Mouse (Mus musculus) heart, adult 2 months (tissue): ENCODE data around the gene Abi1. TPM values are rescaled to one million over a fixed set of nuclear protein-coding genes. Genes with fewer than 3 reads are reported as not detected.
A peak's percentile ranks its signal among the peaks of the same experiment; 100 is the strongest.

Source experiments
- DNase-seq, 2 experiments: peaks; one replicate each; pipeline ENCODE4 v3.0.0; 2021
- H3K27ac ChIP-seq: fragments of 200-600 bp; 2 replicates; pipeline ENCODE4 v1.8.1; 2022
- H3K27me3 ChIP-seq: fragments of 200-500 bp; 2 replicates; pipeline ENCODE4 v1.6.1; 2012; ENCODE audit warnings: mild to moderate bottlenecking, low read length, inconsistent platforms, mixed read lengths; ENCODE audit not compliant: control insufficient read depth, insufficient read depth
- H3K36me3 ChIP-seq: fragments of 200-500 bp; 2 replicates; pipeline ENCODE4 v1.6.1; 2012; ENCODE audit warnings: low read length, inconsistent platforms; ENCODE audit not compliant: control insufficient read depth, insufficient read depth
- H3K4me1 ChIP-seq: fragments of 200-500 bp; 2 replicates; pipeline ENCODE4 v1.6.1; 2011; ENCODE audit warnings: low read length; ENCODE audit not compliant: control insufficient read depth, insufficient read depth
- H3K4me3 ChIP-seq: fragments of 200-600 bp; 2 replicates; pipeline ENCODE4 v1.8.1; 2022
- H3K79me2 ChIP-seq: fragments of 200-500 bp; replicated peaks from 2 replicates; pipeline ENCODE4 v1.6.1; 2012; ENCODE audit warnings: mild to moderate bottlenecking, inconsistent platforms, low read length, moderate library complexity, mixed read lengths; ENCODE audit not compliant: control insufficient read depth, insufficient read depth
- H3K9ac ChIP-seq: fragments of 200-500 bp; 2 replicates; pipeline ENCODE4 v1.6.1; 2012; ENCODE audit warnings: low read depth, mild to moderate bottlenecking, control low read depth, inconsistent platforms, low read length, mixed read lengths
- CTCF ChIP-seq: fragments of 200-600 bp; IDR thresholded peaks from 2 replicates; pipeline ENCODE4 v1.8.1; 2022; ENCODE audit warnings: antibody characterized with exemption, mild to moderate bottlenecking, moderate library complexity
- EP300 ChIP-seq: fragments of 200-500 bp; IDR thresholded peaks from 2 replicates; pipeline ENCODE4 v1.6.1; 2011; ENCODE audit warnings: low read depth, low read length, control low read depth; ENCODE audit not compliant: insufficient read depth
- POLR2A ChIP-seq: fragments of 200-500 bp; IDR thresholded peaks from 2 replicates; pipeline ENCODE4 v1.6.1; 2011; ENCODE audit warnings: mild to moderate bottlenecking, low read depth, low read length, control low read depth; ENCODE audit not compliant: insufficient read depth
- WGBS: fragments of 180-500 bp; shearing (Covaris S2); methylation state at CpG from one replicate; pipeline ENCODE4 v1.1.7; 2018; 5-methylcytosine and 5-hydroxymethylcytosine counted together
- intact Hi-C: fragments of 180-260 bp; cut with DNase I; formaldehyde crosslinking; loops from one replicate; pipeline ENCODE4 v1.15.1; 2025
- polyA plus RNA-seq: library from polyadenylated mRNA; depleted of rRNA; stranded (reverse); fragments of >200 nt; gene quantifications from 2 replicates; pipeline ENCODE4 v1.2.3, GENCODE M21; 2012
- total RNA-seq, 2 experiments: library from RNA; stranded (reverse); gene quantifications; 2 replicates each; pipeline ENCODE4 v1.2.3; 2021

Abi1 gene
- total and polyA plus RNA-seq, 3 experiments, result 20.9 to 32.6 (median 23.5) TPM

GRCm38 (mm10) chr2:23071406-23071805, 31.4 kb upstream of the Abi1 start:
- Histone ChIP-seq H3K9ac (no peak overlapping the region), H3K79me2 (no peaks in the 10 kb centered on the region), H3K4me1 (no peaks in the 10 kb centered on the region), H3K27me3 (no peaks in the 10 kb centered on the region), H3K4me3 (no peak overlapping the region), H3K27ac (no peak overlapping the region), H3K36me3 (peaks cover 5% of the 10 kb centered on the region)
- TF ChIP-seq EP300 (no peak), POLR2A (no peak), CTCF (no peak)
- DNase-seq, result no peak
- 85% methylated on average over 1 of the region's 1 CpGs for WGBS
- intact Hi-C loops, result no loop called here

GRCm38 (mm10) chr2:23070491-23070890, 30.4 kb upstream of the Abi1 start:
- Histone ChIP-seq H3K4me3 (no peak overlapping the region), H3K36me3 (peaks cover 5% of the 10 kb centered on the region), H3K79me2 (no peaks in the 10 kb centered on the region), H3K4me1 (no peaks in the 10 kb centered on the region), H3K9ac (no peak overlapping the region), H3K27ac (no peak overlapping the region), H3K27me3 (no peaks in the 10 kb centered on the region)
- TF ChIP-seq CTCF, result no peak
- TF ChIP-seq POLR2A, result no peak
- no peak for TF ChIP-seq EP300
- DNase-seq, result no peak
- 98% methylated on average over 2 of the region's 2 CpGs for WGBS
- intact Hi-C loops, result no loop called here

GRCm38 (mm10) chr2:23068894-23069744, 29.1 kb upstream of the Abi1 start:
- under 1% methylated on average over 50 of the region's 50 CpGs for WGBS
- peaks cover 5% of the 10 kb centered on the region for H3K36me3 ChIP-seq
- intact Hi-C loops, result loop anchor here (1.0 to 2.0 kb wide), 3 partner anchors 29 to 174 kb away; partner anchors contain the start of genes Abi1, Mastl, Pdss1 and Yme1l1
- peak; percentile 95 to 97 for DNase-seq
- H3K4me3 ChIP-seq, result peak overlapping the region; percentile 89
- H3K79me2 ChIP-seq, result no peaks in the 10 kb centered on the region
- H3K27me3 ChIP-seq, result no peaks in the 10 kb centered on the region
- peak overlapping the region; percentile 97 for H3K9ac ChIP-seq
- peak overlapping the region; percentile 97 for H3K27ac ChIP-seq
- no peaks in the 10 kb centered on the region for H3K4me1 ChIP-seq
- TF ChIP-seq CTCF (peak; percentile 61), POLR2A (peak; percentile 98), EP300 (0 out of 2 replicates have a peak, but pooled peaks have one; percentile 48)

GRCm38 (mm10) chr2:23068370-23068737, 28.3 kb upstream of the Abi1 start:
- Histone ChIP-seq H3K79me2 (no peaks in the 10 kb centered on the region), H3K4me1 (no peaks in the 10 kb centered on the region), H3K9ac (peak overlapping the region; percentile 97), H3K27me3 (no peaks in the 10 kb centered on the region), H3K4me3 (peak overlapping the region; percentile 89), H3K36me3 (peaks cover 5% of the 10 kb centered on the region), H3K27ac (peak overlapping the region; percentile 97)
- WGBS, result under 1% methylated on average over 21 of the region's 21 CpGs
- intact Hi-C loops, result loop anchor here (1.0 to 2.0 kb wide), 3 partner anchors 28 to 173 kb away; partner anchors contain the start of genes Abi1, Mastl, Pdss1 and Yme1l1
- no peak for DNase-seq
- TF ChIP-seq EP300 (no peak), POLR2A (no peak), CTCF (no peak)

GRCm38 (mm10) chr2:23067552-23068369, 27.7 kb upstream of the Abi1 start, which contains the start of gene Acbd5:
Gene Acbd5 (plus strand): TSS chr2:23068167.
- H3K4me1 ChIP-seq, result no peaks in the 10 kb centered on the region
- H3K9ac ChIP-seq, result peak within 1 kb of the TSS; percentile 97
- no peaks in the 10 kb centered on the region for H3K79me2 ChIP-seq
- peak within 1 kb of the TSS; percentile 89 for H3K4me3 ChIP-seq
- 3% methylated on average over 34 of the region's 34 CpGs for WGBS
- peaks cover 5% of the 10 kb centered on the region for H3K36me3 ChIP-seq
- peak within 1 kb of the TSS; percentile 97 for H3K27ac ChIP-seq
- DNase-seq, result peak; percentile 94 to 97
- intact Hi-C loops, result loop anchor here (1.0 to 2.0 kb wide), 3 partner anchors 27 to 172 kb away; partner anchors contain the start of genes Abi1, Mastl, Pdss1 and Yme1l1
- no peaks in the 10 kb centered on the region for H3K27me3 ChIP-seq
- TF ChIP-seq POLR2A, result peak; percentile 89
- TF ChIP-seq CTCF, result 0 out of 2 replicates have a peak, but pooled peaks have one; percentile 8
- peak; percentile 79 for TF ChIP-seq EP300
